Mouse (Mus musculus): Measurements from ENCODE around the gene Abl2. TPM values are rescaled to one million over a fixed set of nuclear protein-coding genes. Genes with fewer than 3 reads are reported as not detected.

The Abl2 gene
- total and polyA plus RNA-seq, 2 experiments, result 2.6 to 3.2 TPM

DNA sequence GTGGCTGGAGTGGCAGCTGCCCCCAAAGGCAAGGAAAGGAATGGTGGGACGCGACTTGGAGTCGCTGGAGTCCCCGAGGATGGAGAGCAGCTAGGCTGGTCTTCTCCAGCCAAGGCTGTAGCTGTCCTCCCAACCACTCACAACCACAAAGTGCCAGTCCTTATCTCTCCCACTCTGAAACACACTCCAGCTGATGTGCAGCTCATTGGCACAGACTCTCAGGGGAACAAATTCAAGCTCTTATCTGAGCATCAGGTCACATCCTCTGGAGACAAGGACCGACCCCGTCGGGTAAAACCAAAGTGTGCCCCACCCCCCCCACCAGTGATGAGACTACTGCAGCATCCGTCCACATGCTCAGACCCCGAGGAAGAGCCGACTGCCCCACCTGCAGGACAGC is 83.2 kb downstream of the Abl2 start:
- no peak overlapping the region for H3K4me3 ChIP-seq (ENCODE audit: insufficient read depth, low read depth, low read length)
- 90% methylated on average over 10 of the region's 10 CpGs for WGBS
- no peaks in the 10 kb centered on the region for H3K79me2 ChIP-seq (ENCODE audit: control insufficient read depth, insufficient read depth, low read length)
- H3K36me3 ChIP-seq (ENCODE audit: control insufficient read depth, insufficient read depth, low read length), result peaks cover 11% of the 10 kb centered on the region
- no peak for TF ChIP-seq CTCF (IDR thresholded peaks at IDR 0.05; ENCODE audit: low read depth, low read length)
- TF ChIP-seq POLR2A (IDR thresholded peaks at IDR 0.05; ENCODE audit: extremely low read depth, insufficient read depth, low read length), result no peak
- no peak overlapping the region for H3K27ac ChIP-seq (replicated peaks; ENCODE audit: insufficient read depth, low read depth, low read length)
- no peak for DNase-seq (ENCODE audit: extremely low read depth, low read depth, low spot score)
- H3K9ac ChIP-seq (ENCODE audit: low read depth, low read length), result no peak overlapping the region
- H3K4me1 ChIP-seq (ENCODE audit: control insufficient read depth, insufficient read depth, low read length), result no peaks in the 10 kb centered on the region
- H3K27me3 ChIP-seq (ENCODE audit: control insufficient read depth, insufficient read depth, low read length), result no peaks in the 10 kb centered on the region

DNA sequence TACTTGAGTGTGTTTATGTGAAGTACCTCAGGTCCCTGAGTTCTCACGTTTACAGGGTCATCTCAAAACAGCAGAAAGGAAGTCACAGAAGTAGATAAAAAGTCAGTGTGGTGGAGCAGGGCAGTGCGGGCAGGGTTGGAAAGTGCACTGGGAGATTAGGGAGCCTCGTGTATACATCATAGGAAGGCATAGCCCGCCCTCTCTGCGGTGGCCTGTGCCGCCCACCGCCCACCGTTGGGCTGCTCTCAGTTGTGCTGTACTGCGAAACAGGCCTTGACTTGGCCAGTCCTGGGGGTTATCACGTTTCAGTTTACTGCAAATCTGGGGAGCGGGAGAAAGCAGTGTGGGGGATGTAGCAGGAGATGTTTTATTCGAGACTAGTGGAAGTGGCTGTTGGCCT is 84.2 kb downstream of the Abl2 start:
- TF ChIP-seq POLR2A (IDR thresholded peaks at IDR 0.05; ENCODE audit: extremely low read depth, insufficient read depth, low read length), result no peak
- 78% methylated on average over 12 of the region's 12 CpGs for WGBS
- H3K79me2 ChIP-seq (ENCODE audit: control insufficient read depth, insufficient read depth, low read length), result no peaks in the 10 kb centered on the region

GRCm38 (mm10) chr1:156644061-156644460 is 85.5 kb downstream of the Abl2 start:
- Histone ChIP-seq H3K27ac (replicated peaks; ENCODE audit: insufficient read depth, low read depth, low read length) (no peak overlapping the region), H3K4me3 (ENCODE audit: insufficient read depth, low read depth, low read length) (no peak overlapping the region), H3K27me3 (ENCODE audit: control insufficient read depth, insufficient read depth, low read length) (no peaks in the 10 kb centered on the region), H3K36me3 (ENCODE audit: control insufficient read depth, insufficient read depth, low read length) (peaks cover 6% of the 10 kb centered on the region), H3K4me1 (ENCODE audit: control insufficient read depth, insufficient read depth, low read length) (no peaks in the 10 kb centered on the region), H3K79me2 (ENCODE audit: control insufficient read depth, insufficient read depth, low read length) (no peaks in the 10 kb centered on the region), H3K9ac (ENCODE audit: low read depth, low read length) (no peak overlapping the region)
- 95% methylated on average over 10 of the region's 10 CpGs for WGBS
- TF ChIP-seq POLR2A (IDR thresholded peaks at IDR 0.05; ENCODE audit: extremely low read depth, insufficient read depth, low read length) (no peak), CTCF (IDR thresholded peaks at IDR 0.05; ENCODE audit: low read depth, low read length) (no peak)
- DNase-seq (ENCODE audit: extremely low read depth, low read depth, low spot score), result no peak

More for the DNA sequence above, 84.2 kb downstream of the Abl2 start:
- Histone ChIP-seq H3K4me3 (ENCODE audit: insufficient read depth, low read depth, low read length) (no peak overlapping the region), H3K9ac (ENCODE audit: low read depth, low read length) (no peak overlapping the region), H3K36me3 (ENCODE audit: control insufficient read depth, insufficient read depth, low read length) (peaks cover 6% of the 10 kb centered on the region), H3K4me1 (ENCODE audit: control insufficient read depth, insufficient read depth, low read length) (no peaks in the 10 kb centered on the region), H3K27me3 (ENCODE audit: control insufficient read depth, insufficient read depth, low read length) (no peaks in the 10 kb centered on the region), H3K27ac (replicated peaks; ENCODE audit: insufficient read depth, low read depth, low read length) (no peak overlapping the region)
- no peak for DNase-seq (ENCODE audit: extremely low read depth, low read depth, low spot score)

DNA sequence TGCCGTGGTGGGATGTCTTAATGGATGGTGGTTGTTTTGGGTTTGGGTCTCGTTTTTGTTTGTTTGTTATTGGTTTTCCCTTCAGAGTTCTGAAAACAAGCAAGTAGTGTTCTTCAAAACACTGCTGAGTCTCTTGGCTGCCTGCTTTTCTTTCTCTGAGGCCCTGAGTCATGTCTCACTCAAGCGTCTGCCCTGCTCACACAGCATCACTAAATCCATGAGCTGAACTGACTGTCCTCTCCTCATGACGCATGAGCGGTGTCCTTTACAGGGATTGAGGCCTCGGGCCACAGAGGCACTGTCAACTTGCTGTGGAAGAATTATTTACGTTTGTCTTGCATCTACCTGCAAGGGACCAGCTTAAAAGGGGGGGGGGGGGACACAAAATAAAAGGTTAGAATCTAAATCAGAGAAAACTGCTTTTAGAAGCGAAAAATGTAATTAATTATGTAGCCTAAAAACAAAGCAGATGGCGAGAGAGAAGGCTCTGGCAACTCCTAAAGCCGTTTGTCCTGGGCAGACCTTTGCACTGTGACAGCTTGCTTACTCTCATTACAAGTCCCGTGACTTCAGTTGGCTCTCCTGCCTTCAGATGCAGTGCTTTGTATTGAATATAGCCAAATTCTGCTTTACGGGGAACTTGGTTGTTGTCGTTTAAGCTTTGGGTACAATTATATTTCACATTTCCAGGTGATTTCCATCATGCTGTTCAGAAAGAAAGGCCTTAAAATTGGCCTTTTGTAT is 86.4 kb downstream of the Abl2 start:
- H3K27ac ChIP-seq (replicated peaks; ENCODE audit: insufficient read depth, low read depth, low read length), result no peak overlapping the region
- WGBS, result 67% methylated on average over 13 of the region's 13 CpGs

DNA sequence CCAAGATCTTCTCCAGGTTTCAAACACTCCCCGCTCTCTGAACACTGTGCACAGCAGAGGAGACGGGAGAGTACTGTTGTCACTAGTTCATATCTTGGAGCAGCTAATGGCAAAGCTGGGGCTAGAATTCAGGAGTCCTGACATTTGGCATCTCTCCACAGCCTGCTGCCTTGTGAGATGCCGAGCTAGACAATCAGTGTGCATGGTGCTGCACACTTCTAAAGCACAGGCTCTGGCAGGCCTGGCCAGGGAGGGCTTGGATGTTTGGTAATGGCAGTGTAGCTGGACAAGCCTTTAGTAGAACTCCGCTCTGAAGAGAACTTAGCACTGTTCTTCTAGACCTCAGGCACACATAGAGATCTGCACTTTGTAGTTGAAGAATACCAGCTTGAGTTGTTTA is 87.4 kb downstream of the Abl2 start:
- Histone ChIP-seq H3K9ac (ENCODE audit: low read depth, low read length) (no peak overlapping the region), H3K27ac (replicated peaks; ENCODE audit: insufficient read depth, low read depth, low read length) (no peak overlapping the region), H3K36me3 (ENCODE audit: control insufficient read depth, insufficient read depth, low read length) (peaks cover under 1% of the 10 kb centered on the region; the same call in 1 of the 2 replicates), H3K4me3 (ENCODE audit: insufficient read depth, low read depth, low read length) (no peak overlapping the region), H3K4me1 (ENCODE audit: control insufficient read depth, insufficient read depth, low read length) (no peaks in the 10 kb centered on the region), H3K27me3 (ENCODE audit: control insufficient read depth, insufficient read depth, low read length) (no peaks in the 10 kb centered on the region), H3K79me2 (ENCODE audit: control insufficient read depth, insufficient read depth, low read length) (no peaks in the 10 kb centered on the region)
- TF ChIP-seq CTCF (IDR thresholded peaks at IDR 0.05; ENCODE audit: low read depth, low read length) (no peak), POLR2A (IDR thresholded peaks at IDR 0.05; ENCODE audit: extremely low read depth, insufficient read depth, low read length) (no peak)
- DNase-seq (ENCODE audit: extremely low read depth, low read depth, low spot score), result no peak
- WGBS, result 91% methylated on average over 4 of the region's 4 CpGs

More for the DNA sequence above, 86.4 kb downstream of the Abl2 start:
- Histone ChIP-seq H3K79me2 (ENCODE audit: control insufficient read depth, insufficient read depth, low read length) (no peaks in the 10 kb centered on the region), H3K27me3 (ENCODE audit: control insufficient read depth, insufficient read depth, low read length) (no peaks in the 10 kb centered on the region), H3K4me3 (ENCODE audit: insufficient read depth, low read depth, low read length) (no peak overlapping the region), H3K9ac (ENCODE audit: low read depth, low read length) (no peak overlapping the region), H3K36me3 (ENCODE audit: control insufficient read depth, insufficient read depth, low read length) (peaks cover 6% of the 10 kb centered on the region), H3K4me1 (ENCODE audit: control insufficient read depth, insufficient read depth, low read length) (no peaks in the 10 kb centered on the region)
- TF ChIP-seq POLR2A (IDR thresholded peaks at IDR 0.05; ENCODE audit: extremely low read depth, insufficient read depth, low read length) (no peak), CTCF (IDR thresholded peaks at IDR 0.05; ENCODE audit: low read depth, low read length) (no peak)
- DNase-seq (ENCODE audit: extremely low read depth, low read depth, low spot score), result peak; percentile 72

DNA sequence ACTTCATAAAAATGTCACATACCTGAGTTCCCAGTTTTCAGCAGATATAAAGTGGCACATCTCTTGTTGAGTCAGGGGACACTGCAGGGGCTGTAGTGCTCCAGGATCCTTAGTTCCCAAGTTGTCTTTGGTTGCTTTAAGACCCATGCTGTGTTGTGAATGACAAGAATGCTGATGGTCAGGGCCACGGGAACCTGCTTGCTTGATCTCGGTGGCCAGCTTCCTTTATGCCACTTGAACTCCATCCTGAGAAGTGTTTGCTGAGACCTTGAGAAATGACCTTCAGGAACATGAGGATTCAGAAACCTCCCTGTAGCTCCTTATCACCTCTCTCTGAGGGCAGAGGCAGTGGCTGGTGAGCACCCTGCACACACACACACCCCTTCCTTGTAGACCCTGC is 90.1 kb downstream of the Abl2 start:
- 65% methylated on average over 2 of the region's 2 CpGs for WGBS
- Histone ChIP-seq H3K4me3 (ENCODE audit: insufficient read depth, low read depth, low read length) (no peak overlapping the region), H3K36me3 (ENCODE audit: control insufficient read depth, insufficient read depth, low read length) (no peaks in the 10 kb centered on the region), H3K4me1 (ENCODE audit: control insufficient read depth, insufficient read depth, low read length) (no peaks in the 10 kb centered on the region), H3K9ac (ENCODE audit: low read depth, low read length) (no peak overlapping the region), H3K79me2 (ENCODE audit: control insufficient read depth, insufficient read depth, low read length) (no peaks in the 10 kb centered on the region), H3K27me3 (ENCODE audit: control insufficient read depth, insufficient read depth, low read length) (no peaks in the 10 kb centered on the region), H3K27ac (replicated peaks; ENCODE audit: insufficient read depth, low read depth, low read length) (no peak overlapping the region)
- DNase-seq (ENCODE audit: extremely low read depth, low read depth, low spot score), result no peak
- TF ChIP-seq CTCF (IDR thresholded peaks at IDR 0.05; ENCODE audit: low read depth, low read length) (no peak), POLR2A (IDR thresholded peaks at IDR 0.05; ENCODE audit: extremely low read depth, insufficient read depth, low read length) (no peak)

Measured in liver, adult 2 months (tissue).